Mouse (Mus musculus) stomach, embryonic 14.5 days (tissue): Measurements from ENCODE around the gene Sfxn2. TPM values are rescaled to one million over a fixed set of nuclear protein-coding genes. Genes with fewer than 3 reads are reported as not detected.
"Not testable (repeated sequence)": the region's sequence is repeated elsewhere in the genome, so short reads cannot be mapped to it uniquely, and the experiment has no call there.

Source experiments
- ATAC-seq: fragments of 200-750 bp; cut with Nextera tagmentation; 2 replicates; pipeline ENCODE4 v1.8.0; 2017; ENCODE audit warnings: low read depth, moderate TSS enrichment; ENCODE audit not compliant: insufficient number of reproducible peaks, insufficient read depth, low FRiP score
- H3K27ac ChIP-seq: fragments of 300-500 bp; sonication (generic); 2 replicates; pipeline ENCODE4 v1.5.1; 2014; ENCODE audit warnings: mild to moderate bottlenecking, low read length, moderate library complexity, mixed read lengths
- H3K27me3 ChIP-seq: fragments of 300-500 bp; sonication (generic); 2 replicates; pipeline ENCODE4 v1.6.1; 2014; ENCODE audit warnings: low read length, control low read depth, mixed read lengths; ENCODE audit not compliant: control insufficient read depth, insufficient read depth
- H3K36me3 ChIP-seq: fragments of 300-500 bp; sonication (generic); 2 replicates; pipeline ENCODE4 v1.6.1; 2014; ENCODE audit warnings: mild to moderate bottlenecking, control low read depth, low read length, moderate library complexity, mixed read lengths; ENCODE audit not compliant: control insufficient read depth, insufficient read depth
- H3K4me1 ChIP-seq: fragments of 300-500 bp; sonication (generic); 2 replicates; pipeline ENCODE4 v1.6.1; 2014; ENCODE audit warnings: low read length, control low read depth, mixed read lengths; ENCODE audit not compliant: control insufficient read depth, insufficient read depth
- H3K4me2 ChIP-seq: fragments of 300-500 bp; sonication (generic); replicated peaks from 2 replicates; pipeline ENCODE4 v1.6.1; 2014; ENCODE audit warnings: low read depth, low read length, control low read depth
- H3K4me3 ChIP-seq: fragments of 300-500 bp; sonication (generic); 2 replicates; pipeline ENCODE4 v1.5.1; 2014; ENCODE audit warnings: low read depth, low read length, control low read depth
- H3K9ac ChIP-seq: fragments of 300-500 bp; sonication (generic); replicated peaks from 2 replicates; pipeline ENCODE4 v1.6.1; 2014; ENCODE audit warnings: low read depth, mild to moderate bottlenecking, control low read depth, low read length, moderate library complexity, mixed read lengths
- H3K9me3 ChIP-seq: fragments of 300-500 bp; sonication (generic); 2 replicates; pipeline ENCODE4 v1.6.1; 2016; ENCODE audit warnings: low read depth, low read length, control low read depth; ENCODE audit not compliant: control insufficient read depth
- WGBS: fragments of 180-500 bp; shearing (Covaris S2); extraction: QIAGEN DNeasy Blood & Tissue Kit; methylation state at CpG from one replicate; pipeline ENCODE4 v1.1.7; 2014; 5-methylcytosine and 5-hydroxymethylcytosine counted together
- polyA plus RNA-seq: library from polyadenylated mRNA; unstranded; fragments of >200 nt; fragmentation: Nextera tagmentation; extraction: Ambion mirVana; gene quantifications from 2 replicates; pipeline ENCODE4 v1.2.1, GENCODE M21; 2014

The Sfxn2 gene
- polyA plus RNA-seq, 1 experiment from 2014 or later: 19.3 TPM

DNA sequence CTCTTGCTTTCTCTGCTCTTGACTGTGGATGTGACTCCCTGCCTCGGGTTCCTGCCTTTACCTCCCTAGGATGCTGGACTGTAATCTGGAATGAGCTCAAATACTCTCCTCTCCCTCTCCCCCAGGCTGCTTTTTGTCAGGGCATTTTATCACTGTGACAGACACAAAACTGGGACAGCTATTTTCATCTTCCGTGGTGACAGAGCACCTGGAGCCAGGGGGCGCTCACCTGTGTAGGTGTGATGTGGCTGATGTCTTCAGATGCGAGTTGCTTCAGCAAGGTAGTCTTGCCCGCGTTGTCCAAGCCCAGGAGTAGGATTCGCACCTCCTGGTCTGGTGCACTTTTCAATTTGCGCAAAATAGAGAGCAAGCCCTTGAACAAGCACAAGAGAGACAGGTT, 15.2 kb upstream of the Sfxn2 start:
- Histone ChIP-seq H3K4me3 (no peak overlapping the region), H3K9me3 (no peaks in the 10 kb centered on the region), H3K36me3 (peaks cover 11% of the 10 kb centered on the region), H3K4me1 (0 out of 2 replicates have a peak, but pooled peaks cover 2% of the 10 kb centered on the region), H3K9ac (no peak overlapping the region), H3K27me3 (no peaks in the 10 kb centered on the region), H3K4me2 (no peak overlapping the region), H3K27ac (no peak overlapping the region)
- 83% methylated on average over 8 of the region's 8 CpGs for WGBS
- ATAC-seq: no peak

DNA sequence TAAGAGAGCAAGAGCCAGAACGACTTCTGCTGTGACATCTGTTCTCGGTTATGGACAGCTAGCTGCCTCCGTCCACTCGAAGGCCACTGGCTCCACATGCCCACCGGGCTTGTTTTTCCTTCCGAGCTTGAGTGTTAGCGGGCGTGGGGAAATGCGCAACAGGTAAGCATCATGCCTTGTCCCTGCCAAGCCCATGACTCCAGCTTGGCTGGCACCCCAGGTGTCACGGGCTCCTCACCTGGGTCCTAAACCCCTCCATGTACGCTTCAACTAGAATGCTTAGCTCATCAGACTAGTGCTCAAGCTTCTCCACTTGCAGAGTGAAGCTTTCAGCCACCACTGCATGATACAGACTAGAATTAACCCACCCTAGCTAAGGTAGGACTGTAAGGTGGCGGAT, 14.5 kb upstream of the Sfxn2 start:
- Histone ChIP-seq H3K4me3 (no peak overlapping the region), H3K9me3 (no peaks in the 10 kb centered on the region), H3K36me3 (peaks cover 11% of the 10 kb centered on the region), H3K4me1 (no peaks in the 10 kb centered on the region), H3K9ac (no peak overlapping the region), H3K27ac (no peak overlapping the region), H3K27me3 (no peaks in the 10 kb centered on the region), H3K4me2 (no peak overlapping the region)
- WGBS: 65% methylated on average over 12 of the region's 12 CpGs
- no peak for ATAC-seq

GRCm38 (mm10) chr19:46562132-46562531, 11.0 kb upstream of the Sfxn2 start:
- Histone ChIP-seq H3K9me3 (no peaks in the 10 kb centered on the region), H3K4me2 (no peak overlapping the region), H3K9ac (no peak overlapping the region), H3K36me3 (peaks cover 4% of the 10 kb centered on the region; the same call in 1 of the 2 replicates), H3K4me1 (no peaks in the 10 kb centered on the region), H3K4me3 (no peak overlapping the region), H3K27ac (no peak overlapping the region), H3K27me3 (no peaks in the 10 kb centered on the region)
- WGBS: 43% methylated on average over 1 of the region's 1 CpGs
- ATAC-seq: no peak

DNA sequence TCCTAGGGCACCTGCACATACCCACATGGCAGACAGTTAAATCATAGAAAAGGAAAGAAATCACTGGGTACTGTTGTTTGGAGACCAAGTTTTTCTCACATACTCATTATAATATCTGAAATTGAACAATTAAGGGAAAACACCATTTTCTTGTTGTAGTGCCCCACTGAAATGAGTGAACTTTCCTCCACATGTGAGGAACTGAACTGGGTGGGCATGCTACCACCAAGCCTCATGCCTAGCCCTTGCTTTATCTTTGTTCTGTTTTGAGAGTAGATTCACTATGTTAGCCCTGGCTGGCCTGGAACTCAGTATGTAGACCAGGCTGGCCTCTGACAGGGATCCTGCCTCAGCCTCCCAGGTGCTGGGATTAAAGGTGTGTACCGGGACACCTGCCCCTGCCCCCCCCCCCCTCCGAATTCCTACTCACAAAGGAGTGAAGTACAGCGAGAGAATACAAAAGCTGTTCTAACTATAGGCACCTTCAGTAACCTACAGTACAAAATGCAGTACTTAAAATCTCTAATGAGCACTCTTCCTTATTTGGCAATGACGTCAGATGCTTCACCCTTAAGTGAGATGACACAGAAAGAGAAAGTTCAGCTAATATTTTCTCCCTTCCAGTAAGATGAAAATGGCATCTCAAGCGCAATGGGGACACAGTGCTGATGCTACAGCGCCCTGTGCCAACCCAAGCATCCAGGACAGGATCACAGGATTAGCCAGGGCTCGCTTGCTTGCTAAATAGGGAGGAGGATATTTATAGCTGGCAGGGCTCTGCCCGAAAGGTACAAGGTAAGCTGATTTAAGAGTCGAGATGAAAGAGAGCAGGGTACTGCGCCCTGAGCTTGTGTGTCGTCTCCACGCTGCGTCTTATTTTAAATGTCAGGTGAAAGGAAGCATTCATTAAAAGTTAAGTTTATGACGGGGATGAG, 10.3 kb upstream of the Sfxn2 start:
- Histone ChIP-seq H3K9ac (no peak overlapping the region), H3K4me2 (no peak overlapping the region), H3K4me3 (no peak overlapping the region), H3K4me1 (no peaks in the 10 kb centered on the region), H3K27me3 (no peaks in the 10 kb centered on the region), H3K9me3 (no peaks in the 10 kb centered on the region), H3K27ac (no peak overlapping the region), H3K36me3 (peaks cover 1% of the 10 kb centered on the region; the same call in 1 of the 2 replicates)
- ATAC-seq: no peak
- 84% methylated on average over 14 of the region's 14 CpGs for WGBS

DNA sequence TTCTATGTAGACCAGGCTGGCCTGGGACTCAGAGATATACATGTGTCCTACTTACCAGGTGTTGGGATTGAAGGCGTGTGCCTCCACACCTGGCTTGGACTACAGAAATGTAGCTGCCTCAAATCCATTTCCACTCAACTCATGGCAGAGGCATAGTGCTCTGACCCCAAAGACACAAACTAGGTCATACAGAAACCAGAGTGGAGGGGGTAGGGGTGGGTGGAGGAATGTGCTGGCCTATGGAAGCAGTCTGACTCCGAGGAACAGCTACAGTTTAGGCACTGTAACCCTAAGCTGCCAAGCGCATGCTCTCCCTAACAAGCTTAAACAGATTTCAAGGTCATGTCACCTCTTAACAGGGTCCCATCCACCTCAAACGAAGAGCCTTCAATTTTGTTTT, 9.6 kb upstream of the Sfxn2 start:
- no peaks in the 10 kb centered on the region for H3K36me3 ChIP-seq
- no peak overlapping the region for H3K9ac ChIP-seq
- H3K4me1 ChIP-seq: no peaks in the 10 kb centered on the region
- ATAC-seq: no peak
- H3K9me3 ChIP-seq: no peaks in the 10 kb centered on the region
- H3K4me2 ChIP-seq: no peak overlapping the region
- no peaks in the 10 kb centered on the region for H3K27me3 ChIP-seq
- no peak overlapping the region for H3K27ac ChIP-seq
- 74% methylated on average over 4 of the region's 4 CpGs for WGBS
- H3K4me3 ChIP-seq: no peak overlapping the region

- Histone ChIP-seq H3K27me3 (no peaks in the 10 kb centered on the region), H3K9me3 (no peaks in the 10 kb centered on the region), H3K27ac (no peak overlapping the region), H3K4me2 (no peak overlapping the region), H3K4me1 (no peaks in the 10 kb centered on the region), H3K9ac (no peak overlapping the region), H3K4me3 (no peak overlapping the region), H3K36me3 (no peaks in the 10 kb centered on the region)
- no peak for ATAC-seq
- WGBS: 64% methylated on average over 14 of the region's 14 CpGs
Observed at GRCm38 (mm10) chr19:46564043-46564462, 9.1 kb upstream of the Sfxn2 start.

- not testable (repeated sequence) for H3K4me1 ChIP-seq, H3K36me3 ChIP-seq, H3K27ac ChIP-seq, H3K9me3 ChIP-seq, H3K27me3 ChIP-seq, H3K9ac ChIP-seq, ATAC-seq
- WGBS: 63% methylated on average over 3 of the region's 3 CpGs
- H3K4me3 ChIP-seq: peak overlapping the region; percentile 63; the same call in 1 of the 2 replicates
- H3K4me2 ChIP-seq: peak overlapping the region; percentile 75; the same call in 1 of the 2 replicates
Observed at GRCm38 (mm10) chr19:46571211-46571877, 1.8 kb upstream of the Sfxn2 start.

- Histone ChIP-seq H3K4me3 (peak overlapping the region; percentile 63), H3K4me2 (peak overlapping the region; percentile 75), H3K9me3 (no peaks in the 10 kb centered on the region), H3K4me1 (peaks cover 7% of the 10 kb centered on the region), H3K36me3 (no peaks in the 10 kb centered on the region), H3K27ac (no peak overlapping the region), H3K9ac (peak overlapping the region; percentile 49; the same call in 1 of the 2 replicates), H3K27me3 (no peaks in the 10 kb centered on the region)
- no peak for ATAC-seq
- WGBS: 9% methylated on average over 10 of the region's 10 CpGs
Observed at GRCm38 (mm10) chr19:46571878-46572244, 1.3 kb upstream of the Sfxn2 start.
